In genomic region chr15:100167791-100168190, GRCm38 (mm10) we compare ENCODE assay signal across 11 mouse cellular contexts. TPM values are rescaled to one million over a fixed set of nuclear protein-coding genes. Genes with fewer than 3 reads are reported as not detected.
DNase-seq lines count a peak whose midpoint lies in the region; ATAC-seq and TF ChIP-seq lines count a peak whose summit lies in the region.
"Had no signal": no experiment of that assay in that cellular context is flagged by ENCODE, and none has a peak within 500 bp of the region (broad histone marks: within the 10 kb centered on the region; RNA-seq: fewer than 3 reads in every experiment).

No protein-coding gene starts in this region.

- TF ChIP-seq CTCF in hindbrain, postnatal 0 days (IDR thresholded peaks at IDR 0.05; ENCODE audit: low read depth), result no peak

- no peaks in the 10 kb centered on the region for H3K4me1 ChIP-seq in hindbrain, postnatal 0 days (ENCODE audit: insufficient read depth, low read length)
- H3K4me1 ChIP-seq in hindbrain, embryonic 11.5 days (replicated peaks; ENCODE audit: control insufficient read depth, insufficient read depth, low read length), result no peaks in the 10 kb centered on the region
- peaks cover 12% of the 10 kb centered on the region for H3K4me1 ChIP-seq in heart, embryonic 15.5 days (replicated peaks)
- H3K4me1 ChIP-seq: midbrain, embryonic 12.5 days had no signal

- peak overlapping the region; percentile 56 for H3K27ac ChIP-seq in hindbrain, postnatal 0 days
- H3K27ac ChIP-seq in hindbrain, embryonic 11.5 days (ENCODE audit: low read depth, low read length), result no peak overlapping the region
- peak overlapping the region; percentile 72 for H3K27ac ChIP-seq in heart, embryonic 15.5 days
- H3K27ac ChIP-seq: midbrain, embryonic 12.5 days had no signal

- H3K4me3 ChIP-seq in hindbrain, postnatal 0 days (ENCODE audit: low read length), result no peak overlapping the region
- no peak overlapping the region for H3K4me3 ChIP-seq in hindbrain, embryonic 11.5 days (ENCODE audit: low read depth, low read length)
- no peak overlapping the region for H3K4me3 ChIP-seq in heart, embryonic 15.5 days
- H3K4me3 ChIP-seq: midbrain, embryonic 12.5 days had no signal

- peaks cover 55% of the 10 kb centered on the region for H3K36me3 ChIP-seq in hindbrain, postnatal 0 days (ENCODE audit: insufficient read depth, low read length)
- peaks cover 6% of the 10 kb centered on the region for H3K36me3 ChIP-seq in hindbrain, embryonic 11.5 days (ENCODE audit: control insufficient read depth, insufficient read depth, low read length)
- peaks cover 49% of the 10 kb centered on the region for H3K36me3 ChIP-seq in heart, embryonic 15.5 days

- H3K9ac ChIP-seq in hindbrain, postnatal 0 days (replicated peaks; ENCODE audit: low read length), result no peak overlapping the region
- H3K9ac ChIP-seq in hindbrain, embryonic 11.5 days (ENCODE audit: low read depth, low read length), result no peak overlapping the region
- no peak overlapping the region for H3K9ac ChIP-seq in heart, embryonic 15.5 days
- H3K9ac ChIP-seq: midbrain, embryonic 12.5 days had no signal

- DNase-seq in hindbrain, postnatal 0 days (ENCODE audit: low spot score), result peak; percentile 55
- no peak for DNase-seq in hindbrain, embryonic 11.5 days (ENCODE audit: low spot score)
- DNase-seq in retina, postnatal 1 day, result peak; percentile 31
- DNase-seq in retina, embryonic 14.5 days (ENCODE audit: low spot score), result no peak
- DNase-seq in testis, postnatal 10 days (ENCODE audit: low spot score), result peak; percentile 72
- DNase-seq in cerebellum, postnatal 10 days, result no peak
- DNase-seq in cerebellum, adult 9-11 months, result no peak
- DNase-seq: cerebellum, adult 11 months had no signal

- no peak overlapping the region for H3K4me2 ChIP-seq in hindbrain, postnatal 0 days (ENCODE audit: low read depth, low read length)
- no peak overlapping the region for H3K4me2 ChIP-seq in hindbrain, embryonic 11.5 days (replicated peaks; ENCODE audit: low read depth, low read length)
- H3K4me2 ChIP-seq in heart, embryonic 15.5 days, result no peak overlapping the region
- H3K4me2 ChIP-seq: midbrain, embryonic 12.5 days had no signal

- no peaks in the 10 kb centered on the region for H3K27me3 ChIP-seq in hindbrain, postnatal 0 days (ENCODE audit: insufficient read depth, low read length)
- H3K27me3 ChIP-seq in hindbrain, embryonic 11.5 days (ENCODE audit: control insufficient read depth, insufficient read depth, low read length), result no peaks in the 10 kb centered on the region
- H3K27me3 ChIP-seq in heart, embryonic 15.5 days, result no peaks in the 10 kb centered on the region
- H3K27me3 ChIP-seq: midbrain, embryonic 12.5 days had no signal

- peak; percentile 85 for ATAC-seq in hindbrain, postnatal 0 days
- ATAC-seq in hindbrain, embryonic 11.5 days (ENCODE audit: low FRiP score), result no peak
- ATAC-seq in heart, embryonic 15.5 days (replicated peaks; ENCODE audit: insufficient number of reproducible peaks, insufficient read depth, low FRiP score, low read depth), result 0 out of 2 replicates have a peak, but pooled peaks have one; percentile 47

- no peaks in the 10 kb centered on the region for H3K9me3 ChIP-seq in hindbrain, postnatal 0 days (ENCODE audit: low read length)
- no peaks in the 10 kb centered on the region for H3K9me3 ChIP-seq in hindbrain, embryonic 11.5 days (ENCODE audit: control insufficient read depth, low read length)
- no peaks in the 10 kb centered on the region for H3K9me3 ChIP-seq in heart, embryonic 15.5 days (replicated peaks)
- H3K9me3 ChIP-seq: G1E; midbrain, embryonic 12.5 days had no signal

- WGBS in hindbrain, postnatal 0 days, result 55% methylated on average over 6 of the region's 6 CpGs
- 88% methylated on average over 6 of the region's 6 CpGs for WGBS in hindbrain, embryonic 11.5 days
- 58% methylated on average over 6 of the region's 6 CpGs for WGBS in heart, embryonic 15.5 days

RNA-seq across cellular contexts. Expression of gene Atf1, which starts 59.8 kb away (rescaled TPM):
- 5.9 and 9.8 TPM in 2 replicates for total RNA-seq in hindbrain, postnatal 0 days (2014; rRNA removed)
- polyA plus RNA-seq in hindbrain, postnatal 0 days (2015; fragmentation: Nextera tagmentation; extraction: Ambion mirVana), result 11.7 and 14.1 TPM in 2 replicates
- polyA plus RNA-seq in hindbrain, embryonic 11.5 days (2014; fragmentation: Nextera tagmentation; extraction: Ambion mirVana), result 27.7 and 35.5 TPM in 2 replicates
- polyA plus RNA-seq in heart, embryonic 15.5 days (2015; fragmentation: Nextera tagmentation; extraction: Ambion mirVana), result 37.9 and 39.2 TPM in 2 replicates

Comparison
In these comparisons a context has a peak if more than half of its experiments do, and no peak if none do; other contexts are left out.
1. DNase-seq: peak in hindbrain, postnatal 0 days (single experiment), retina, postnatal 1 day (single experiment) and testis, postnatal 10 days (single experiment); none in hindbrain, embryonic 11.5 days (single experiment), retina, embryonic 14.5 days (single experiment), cerebellum, postnatal 10 days (0 of 2) and cerebellum, adult 9-11 months (single experiment).